Mouse (Mus musculus) T-helper 1 cell (primary cell): ENCODE data around the gene Hist2h2aa1.
"Not testable (repeated sequence)": the region's sequence is repeated elsewhere in the genome, so short reads cannot be mapped to it uniquely, and the experiment has no call there.

Source experiments
- in situ Hi-C: fragments of 300-600 bp; cut with MboI, MseI; formaldehyde crosslinking; loops from one replicate; pipeline ENCODE4 v1.15.1; 2025; ENCODE audit warnings: high pct_unique_total_duplicates

Gene Hist2h2aa1

DNA sequence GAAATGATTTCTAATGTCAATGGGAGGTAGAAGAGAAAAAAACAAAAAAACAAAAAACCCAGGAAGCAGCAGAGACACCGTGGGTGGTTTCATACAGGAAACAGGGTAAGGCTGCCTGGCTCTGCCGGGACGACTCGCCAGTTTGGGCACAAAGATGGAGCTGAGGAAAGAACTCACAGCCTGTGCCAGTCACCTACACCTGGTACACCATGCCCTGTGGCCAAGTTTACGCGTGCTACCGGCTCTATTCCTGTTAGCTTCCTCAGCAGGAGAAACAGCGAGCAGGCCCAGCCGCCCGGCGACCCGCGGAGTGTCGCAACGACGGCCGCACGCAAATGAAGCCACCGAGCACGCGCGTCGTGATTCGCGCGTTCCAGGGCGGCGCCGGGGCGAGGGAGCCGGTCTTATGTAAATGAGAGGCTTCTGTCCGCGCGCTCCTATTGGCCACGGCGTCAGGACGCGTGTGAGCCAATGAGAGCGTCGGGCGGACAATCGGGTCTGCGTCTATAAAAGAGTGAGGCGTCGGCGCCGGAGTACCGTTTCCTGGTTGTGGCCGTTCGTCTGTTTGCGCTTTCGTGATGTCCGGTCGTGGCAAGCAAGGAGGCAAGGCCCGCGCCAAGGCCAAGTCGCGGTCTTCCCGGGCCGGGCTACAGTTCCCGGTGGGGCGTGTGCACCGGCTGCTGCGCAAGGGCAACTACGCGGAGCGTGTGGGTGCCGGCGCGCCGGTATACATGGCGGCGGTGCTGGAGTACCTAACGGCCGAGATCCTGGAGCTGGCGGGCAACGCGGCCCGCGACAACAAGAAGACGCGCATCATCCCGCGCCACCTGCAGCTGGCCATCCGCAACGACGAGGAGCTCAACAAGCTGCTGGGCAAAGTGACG is at the start of gene Hist2h2aa1:
Gene Hist2h2aa1 (plus strand): TSS at position 495 of the 884 bp plus-strand sequence.
- in situ Hi-C loops: not testable (repeated sequence)

DNA sequence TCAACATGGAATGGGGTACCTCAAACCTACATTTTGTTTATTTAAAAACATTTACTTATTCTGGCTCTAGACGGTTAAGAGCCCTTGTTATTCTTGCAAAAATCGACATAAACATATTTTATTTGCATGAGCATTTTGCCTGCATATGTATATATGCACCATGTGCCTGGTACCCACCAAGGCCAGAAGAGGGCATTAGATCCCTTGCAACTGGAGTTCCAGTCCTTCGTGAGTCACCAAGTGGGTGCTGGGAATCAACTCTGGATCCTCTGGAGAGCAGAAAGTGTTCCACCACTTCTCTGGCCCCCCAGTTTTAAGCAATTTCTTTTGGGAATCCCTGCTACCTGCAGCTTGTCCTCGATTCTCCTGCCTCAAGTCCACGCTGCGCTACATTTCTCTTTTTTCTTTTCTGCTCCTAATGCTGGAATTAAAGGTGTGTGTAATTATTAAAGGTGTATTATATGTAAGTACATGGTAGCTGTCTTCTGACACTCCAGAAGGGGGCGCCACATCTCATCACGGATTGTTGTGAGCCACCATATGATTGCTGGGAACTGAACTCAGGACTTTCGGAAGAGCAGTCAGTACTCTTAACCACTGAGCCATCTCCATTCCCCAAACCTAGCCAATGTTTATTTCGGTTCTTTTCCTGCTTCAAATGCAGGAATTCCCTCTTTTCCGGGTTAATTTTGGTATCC is 49.5 kb upstream of the Hist2h2aa1 start:
- in situ Hi-C loops: no loop called here

DNA sequence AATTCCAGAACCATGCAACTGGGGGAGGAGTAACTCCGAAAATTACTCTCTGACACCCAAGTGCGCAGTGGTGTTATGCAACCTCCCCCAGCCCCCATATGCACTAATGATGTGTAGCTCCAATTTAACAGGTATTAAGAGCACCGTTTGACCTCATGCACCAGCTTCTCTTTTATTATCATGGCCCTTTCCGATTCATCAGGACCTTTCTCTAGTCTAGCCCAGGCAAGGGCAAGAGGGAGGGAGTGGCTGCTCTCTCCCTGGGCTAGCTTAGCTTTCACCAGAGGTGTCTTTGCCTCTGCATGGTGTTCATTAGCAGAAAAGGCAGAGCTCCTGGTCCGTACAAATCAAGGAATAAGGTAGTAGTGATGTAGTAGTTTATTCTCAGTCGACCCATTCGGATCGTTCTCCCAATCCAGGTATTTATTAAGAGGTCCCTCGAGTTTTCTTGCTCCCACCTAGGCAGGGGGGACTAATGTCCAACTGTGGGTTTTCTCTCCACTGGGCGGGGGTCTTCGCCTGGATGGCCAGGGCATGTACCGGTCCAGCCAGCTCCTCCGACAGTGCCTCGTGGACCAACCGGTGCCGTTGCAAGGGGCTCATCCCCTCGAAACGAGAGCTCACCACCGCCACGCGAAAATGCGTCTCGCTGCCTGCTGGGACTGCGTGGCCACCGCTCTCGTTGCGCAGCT is 48.7 kb upstream of the Hist2h2aa1 start:
- in situ Hi-C loops: no loop called here

DNA sequence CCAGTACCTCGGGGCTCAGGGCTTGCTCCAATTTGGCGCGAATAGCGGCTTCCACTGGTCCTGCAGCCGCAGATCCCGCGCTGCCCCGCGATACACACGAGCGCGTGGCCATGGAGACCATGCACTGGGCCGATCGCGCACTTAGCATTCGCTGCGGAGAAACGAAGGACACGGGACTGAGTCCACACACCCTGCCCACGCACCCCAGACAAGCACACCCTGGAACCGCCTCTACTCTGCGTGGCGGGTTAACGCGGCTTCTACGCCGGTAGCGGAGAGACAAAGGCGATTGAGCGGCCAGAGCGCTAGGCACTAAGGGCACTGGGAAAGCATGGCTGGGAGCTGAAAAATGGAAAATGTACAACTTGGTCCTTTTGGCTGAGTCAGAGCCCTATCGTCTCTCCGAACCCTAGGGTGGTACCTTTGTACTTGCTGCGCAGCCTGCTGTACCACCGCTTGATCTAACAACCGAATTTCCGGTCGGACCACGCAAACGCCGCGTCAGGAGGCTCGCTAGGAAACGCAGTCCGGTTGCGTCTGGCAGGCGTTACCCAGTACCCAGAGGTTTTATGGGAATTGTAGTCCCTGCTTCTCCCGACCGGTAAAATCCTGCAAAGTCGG is 48.1 kb upstream of the Hist2h2aa1 start:
- in situ Hi-C loops: no loop called here

DNA sequence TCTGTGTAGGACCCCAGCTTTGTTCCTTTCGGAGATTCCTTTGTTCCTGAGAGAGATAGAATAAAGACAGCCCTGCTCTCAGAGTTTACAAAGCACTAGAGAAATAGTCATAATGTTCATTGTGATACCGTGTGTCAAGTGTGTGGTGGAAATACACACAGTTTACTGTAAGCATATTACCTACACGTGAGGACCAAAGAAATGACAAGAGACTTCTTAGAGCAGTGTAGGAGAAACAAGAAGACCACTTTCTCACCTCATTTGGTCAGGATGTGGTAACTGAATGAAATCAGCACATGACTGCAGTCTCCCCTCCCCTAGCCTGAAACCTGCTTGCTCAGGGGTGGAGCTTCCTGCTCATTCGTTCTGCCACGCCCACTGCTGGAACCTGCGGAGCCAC is 47.1 kb upstream of the Hist2h2aa1 start:
- in situ Hi-C loops: no loop called here

DNA sequence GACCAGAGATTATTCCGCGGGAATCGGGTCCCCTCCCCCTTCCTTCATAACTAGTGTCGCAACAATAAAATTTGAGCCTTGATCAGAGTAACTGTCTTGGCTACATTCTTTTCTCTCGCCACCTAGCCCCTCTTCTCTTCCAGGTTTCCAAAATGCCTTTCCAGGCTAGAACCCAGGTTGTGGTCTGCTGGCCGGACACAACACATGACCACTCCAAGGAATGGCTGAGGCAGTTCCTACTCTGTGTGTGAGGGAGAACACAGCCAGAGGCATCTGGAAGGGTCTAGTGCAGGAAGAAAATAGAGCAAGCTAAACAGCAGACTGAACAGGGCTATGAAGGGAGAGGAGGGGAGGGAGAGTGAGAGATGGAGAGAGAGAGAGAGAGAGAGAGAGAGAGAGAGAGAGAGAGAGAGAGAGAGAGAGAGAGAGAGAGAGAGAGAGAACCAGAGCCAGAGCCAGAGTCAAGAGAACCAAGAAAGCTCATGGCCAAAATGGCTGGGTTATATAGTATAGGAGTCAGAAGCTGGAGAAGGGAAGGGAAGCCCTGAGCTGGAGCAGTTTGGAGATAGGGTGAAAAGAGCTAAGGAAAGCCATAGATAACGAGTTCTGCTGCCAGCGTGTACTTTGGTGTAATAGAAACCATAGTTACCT is 46.6 kb upstream of the Hist2h2aa1 start:
- in situ Hi-C loops: not testable (repeated sequence)

DNA sequence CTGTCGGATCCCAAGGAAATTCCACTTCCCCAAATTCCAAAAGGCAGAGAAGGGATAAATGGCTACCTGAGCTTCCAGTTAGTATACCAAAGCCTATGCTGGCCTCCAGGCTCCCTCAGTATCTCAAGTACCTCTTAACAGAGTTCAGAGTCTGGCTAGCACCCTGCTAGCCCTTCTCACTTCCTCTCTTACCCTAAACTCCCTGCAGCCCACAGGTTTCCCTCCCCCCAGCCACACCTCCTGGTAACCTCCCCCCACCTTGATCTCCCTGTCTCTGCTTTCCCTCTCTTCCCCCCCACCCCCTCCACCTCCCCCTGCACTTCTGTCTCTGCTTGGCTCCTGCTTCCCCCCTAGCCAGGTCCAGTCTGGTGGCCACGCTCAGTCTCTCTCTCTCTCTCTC is 45.6 kb upstream of the Hist2h2aa1 start:
- in situ Hi-C loops: no loop called here

DNA sequence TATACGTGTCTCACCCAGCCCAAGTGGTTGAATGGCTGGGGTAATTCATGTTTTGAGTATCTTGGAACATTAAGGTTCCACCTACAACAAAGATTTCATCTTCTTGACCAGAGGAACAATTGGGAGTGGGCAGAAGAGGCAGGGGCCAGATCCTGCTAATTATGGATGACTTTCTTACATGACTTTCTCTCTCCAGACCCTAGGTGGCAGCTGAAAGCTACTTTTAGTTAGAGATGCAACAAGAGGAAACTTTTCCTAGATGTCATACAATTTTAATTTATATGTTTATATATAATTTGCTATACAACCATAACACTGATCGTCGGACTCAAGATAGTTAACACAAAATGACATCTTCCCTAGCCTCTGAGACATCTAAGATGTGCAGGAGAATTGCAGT is 37.5 kb upstream of the Hist2h2aa1 start:
- in situ Hi-C loops: no loop called here

DNA sequence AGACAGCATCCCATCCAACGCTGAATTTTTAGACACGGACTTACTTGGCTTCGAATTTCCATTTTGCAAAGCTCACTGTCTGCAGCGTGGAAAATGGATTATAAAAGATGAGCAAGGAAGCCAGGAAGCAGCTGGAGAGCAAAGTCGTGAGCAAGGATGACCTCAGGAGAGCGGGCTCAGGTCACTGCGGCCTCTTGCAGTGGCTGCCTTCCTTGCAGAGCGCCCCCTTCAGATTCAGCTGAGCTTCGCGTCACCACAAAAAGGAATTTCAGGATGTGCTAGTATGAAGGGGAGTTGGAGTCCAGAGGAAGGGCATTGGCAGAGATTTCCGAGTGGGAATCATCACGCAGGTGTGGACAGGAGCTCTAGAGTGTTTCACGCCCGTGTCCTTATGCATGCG is 36.1 kb upstream of the Hist2h2aa1 start:
- in situ Hi-C loops: no loop called here

DNA sequence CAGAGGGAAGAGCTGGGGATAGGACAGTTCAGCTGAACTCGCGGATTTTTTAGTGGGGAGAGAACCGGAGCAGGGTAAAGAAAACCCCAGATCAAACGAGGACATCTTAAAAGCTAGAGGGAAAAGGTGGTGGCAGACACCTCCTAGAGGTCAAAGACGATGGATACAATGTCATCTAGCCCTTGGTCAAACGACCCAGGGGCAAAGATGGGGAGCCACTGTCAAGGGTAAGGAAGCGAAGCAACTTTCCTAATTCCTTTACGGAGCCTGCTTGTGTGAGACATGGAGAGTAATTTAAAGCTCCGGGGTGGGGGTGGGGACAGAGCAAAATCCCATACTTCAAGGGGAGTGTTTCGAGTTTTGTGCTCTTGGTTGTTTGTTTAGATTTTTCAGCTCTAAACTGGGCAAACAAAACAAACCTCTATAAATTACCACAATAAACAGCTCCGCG is 26.1 kb upstream of the Hist2h2aa1 start:
- in situ Hi-C loops: no loop called here

DNA sequence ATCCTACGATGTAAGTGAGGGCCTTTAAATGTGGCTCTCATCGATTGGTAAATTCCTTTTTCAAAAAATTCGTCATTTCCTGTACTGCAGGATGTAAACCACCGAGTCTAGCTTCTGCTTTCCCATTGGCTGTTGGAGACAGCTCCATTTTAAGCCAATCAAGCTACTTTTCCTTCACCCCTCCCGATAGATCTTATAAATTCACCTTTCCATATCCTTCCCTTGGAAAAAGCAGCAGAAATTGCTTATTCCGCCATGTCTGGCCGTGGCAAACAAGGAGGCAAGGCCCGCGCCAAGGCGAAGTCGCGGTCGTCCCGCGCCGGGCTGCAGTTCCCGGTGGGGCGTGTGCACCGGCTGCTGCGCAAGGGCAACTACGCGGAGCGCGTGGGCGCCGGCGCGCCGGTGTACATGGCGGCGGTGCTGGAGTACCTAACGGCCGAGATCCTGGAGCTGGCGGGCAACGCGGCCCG is 25.6 kb upstream of the Hist2h2aa1 start, which contains the start of the genes Bola1 and Hist2h2ab:
Gene Bola1 (minus strand): TSS at position 49 of the 470 bp plus-strand sequence.
Gene Hist2h2ab (plus strand): TSS at position 205 of the 470 bp plus-strand sequence.
- in situ Hi-C loops: no loop called here

DNA sequence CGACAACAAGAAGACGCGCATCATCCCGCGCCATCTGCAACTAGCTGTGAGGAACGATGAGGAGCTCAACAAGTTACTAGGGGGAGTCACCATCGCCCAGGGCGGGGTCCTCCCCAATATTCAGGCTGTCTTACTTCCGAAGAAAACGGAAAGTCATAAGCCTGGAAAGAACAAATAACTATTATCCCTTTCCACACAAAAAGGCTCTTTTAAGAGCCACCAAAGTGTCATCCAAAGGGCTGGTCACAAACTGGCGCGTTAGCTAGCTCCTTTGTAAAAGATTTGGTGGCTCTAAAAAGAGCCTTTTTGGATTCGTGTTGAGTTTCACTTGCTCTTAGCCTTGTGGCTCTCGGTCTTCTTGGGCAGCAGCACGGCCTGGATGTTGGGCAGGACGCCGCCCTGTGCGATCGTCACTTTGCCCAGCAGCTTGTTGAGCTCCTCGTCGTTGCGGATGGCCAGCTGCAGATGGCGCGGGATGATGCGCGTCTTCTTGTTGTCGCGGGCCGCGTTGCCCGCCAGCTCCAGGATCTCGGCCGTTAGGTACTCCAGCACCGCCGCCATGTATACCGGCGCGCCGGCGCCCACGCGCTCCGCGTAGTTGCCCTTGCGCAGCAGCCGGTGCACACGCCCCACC is 25.0 kb upstream of the Hist2h2aa1 start:
- in situ Hi-C loops: not testable (repeated sequence)

DNA sequence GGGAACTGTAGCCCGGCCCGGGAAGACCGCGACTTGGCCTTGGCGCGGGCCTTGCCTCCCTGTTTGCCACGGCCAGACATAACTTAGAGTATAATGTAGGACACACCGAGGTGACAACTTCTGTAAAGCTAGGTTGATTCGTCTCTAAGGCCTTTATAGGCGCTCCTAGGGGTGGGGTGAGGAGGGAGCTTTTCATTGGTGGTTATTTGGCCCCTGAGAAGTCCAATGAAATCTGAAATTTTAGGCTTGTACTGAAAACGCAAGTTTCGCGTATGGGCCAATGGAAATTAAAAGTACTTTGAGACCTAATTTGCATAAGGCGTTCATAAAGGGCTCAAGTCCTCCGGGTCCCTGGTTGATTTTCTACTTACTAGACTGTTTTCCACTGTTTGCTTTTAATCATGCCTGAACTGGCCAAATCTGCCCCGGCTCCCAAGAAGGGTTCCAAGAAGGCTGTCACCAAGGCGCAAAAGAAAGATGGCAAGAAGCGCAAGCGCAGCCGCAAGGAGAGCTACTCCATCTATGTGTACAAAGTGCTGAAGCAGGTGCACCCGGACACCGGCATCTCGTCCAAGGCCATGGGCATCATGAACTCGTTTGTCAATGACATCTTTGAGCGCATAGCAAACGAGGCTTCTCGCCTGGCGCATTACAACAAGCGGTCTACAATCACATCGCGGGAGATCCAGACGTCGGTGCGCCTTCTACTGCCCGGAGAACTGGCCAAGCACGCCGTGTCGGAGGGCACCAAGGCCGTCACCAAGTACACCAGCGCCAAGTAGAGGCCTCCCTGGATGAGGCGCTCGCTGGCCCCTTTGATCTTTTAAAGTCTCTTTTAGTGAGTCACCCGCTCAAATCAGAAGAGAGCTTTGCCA is 24.3 kb upstream of the Hist2h2aa1 start, which contains the start of the genes Hist2h2ac and Hist2h2be:
Gene Hist2h2ac (minus strand): TSS at position 116 of the 875 bp plus-strand sequence.
Gene Hist2h2be (plus strand): TSS at position 355 of the 875 bp plus-strand sequence.
- in situ Hi-C loops: no loop called here

DNA sequence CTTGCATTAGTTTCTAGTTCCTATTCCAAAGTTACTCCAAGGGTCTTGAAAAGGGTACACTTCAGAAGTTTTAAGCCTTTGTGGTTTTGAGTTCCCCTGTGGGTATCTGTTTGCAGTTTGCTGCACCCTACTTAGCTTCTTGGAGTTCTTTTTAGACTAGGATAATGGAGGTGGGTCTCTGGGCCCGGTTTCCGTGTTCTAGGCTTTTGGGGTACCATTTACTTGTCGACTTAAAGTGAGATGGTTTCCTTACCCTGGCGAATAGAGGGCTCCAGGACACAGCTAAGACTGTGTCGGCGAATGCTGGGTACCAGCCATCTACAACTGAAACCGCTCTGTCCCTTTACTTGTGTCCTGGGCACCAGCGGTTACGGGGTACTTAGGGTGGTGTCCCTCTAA is 23.7 kb upstream of the Hist2h2aa1 start:
- in situ Hi-C loops: no loop called here

DNA sequence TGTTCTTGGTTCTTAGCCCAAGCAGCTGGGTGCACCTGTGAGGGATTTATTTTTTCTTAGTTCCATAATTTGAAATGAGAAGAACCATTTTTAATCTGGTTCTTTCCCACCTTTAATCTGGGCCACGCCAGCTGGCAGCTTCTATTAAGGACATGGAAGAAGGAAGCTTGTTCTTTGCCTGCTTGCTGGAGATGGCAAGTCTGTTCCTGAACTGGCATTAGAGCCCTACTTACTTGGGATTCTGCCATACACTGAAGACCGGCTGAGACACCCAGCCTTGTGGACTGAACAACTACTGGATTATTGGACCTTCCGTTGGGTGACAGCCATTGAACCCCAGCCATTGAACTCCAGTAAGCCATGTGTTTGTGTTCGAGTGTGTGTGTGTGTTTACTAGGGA is 22.5 kb upstream of the Hist2h2aa1 start:
- in situ Hi-C loops: no loop called here

DNA sequence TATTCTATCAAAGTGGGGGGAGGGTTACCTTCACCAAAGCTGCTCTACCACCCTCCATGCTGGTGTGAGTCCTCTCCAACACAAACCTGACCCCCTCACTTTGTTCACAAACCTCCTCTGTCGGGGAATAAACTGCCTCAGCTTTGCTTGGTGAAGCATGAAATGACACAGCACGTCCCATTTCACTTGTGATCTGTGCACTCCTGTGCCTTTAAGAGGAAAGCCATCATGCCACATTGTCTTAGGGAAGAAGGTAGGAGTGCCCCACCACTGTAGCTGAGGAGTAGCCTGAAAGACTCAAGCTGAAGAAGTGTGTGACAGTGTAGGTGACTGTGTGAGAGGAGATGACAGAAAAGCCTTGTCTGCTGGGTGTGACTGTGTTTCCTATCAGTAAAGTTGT is 19.9 kb upstream of the Hist2h2aa1 start:
- in situ Hi-C loops: no loop called here

DNA sequence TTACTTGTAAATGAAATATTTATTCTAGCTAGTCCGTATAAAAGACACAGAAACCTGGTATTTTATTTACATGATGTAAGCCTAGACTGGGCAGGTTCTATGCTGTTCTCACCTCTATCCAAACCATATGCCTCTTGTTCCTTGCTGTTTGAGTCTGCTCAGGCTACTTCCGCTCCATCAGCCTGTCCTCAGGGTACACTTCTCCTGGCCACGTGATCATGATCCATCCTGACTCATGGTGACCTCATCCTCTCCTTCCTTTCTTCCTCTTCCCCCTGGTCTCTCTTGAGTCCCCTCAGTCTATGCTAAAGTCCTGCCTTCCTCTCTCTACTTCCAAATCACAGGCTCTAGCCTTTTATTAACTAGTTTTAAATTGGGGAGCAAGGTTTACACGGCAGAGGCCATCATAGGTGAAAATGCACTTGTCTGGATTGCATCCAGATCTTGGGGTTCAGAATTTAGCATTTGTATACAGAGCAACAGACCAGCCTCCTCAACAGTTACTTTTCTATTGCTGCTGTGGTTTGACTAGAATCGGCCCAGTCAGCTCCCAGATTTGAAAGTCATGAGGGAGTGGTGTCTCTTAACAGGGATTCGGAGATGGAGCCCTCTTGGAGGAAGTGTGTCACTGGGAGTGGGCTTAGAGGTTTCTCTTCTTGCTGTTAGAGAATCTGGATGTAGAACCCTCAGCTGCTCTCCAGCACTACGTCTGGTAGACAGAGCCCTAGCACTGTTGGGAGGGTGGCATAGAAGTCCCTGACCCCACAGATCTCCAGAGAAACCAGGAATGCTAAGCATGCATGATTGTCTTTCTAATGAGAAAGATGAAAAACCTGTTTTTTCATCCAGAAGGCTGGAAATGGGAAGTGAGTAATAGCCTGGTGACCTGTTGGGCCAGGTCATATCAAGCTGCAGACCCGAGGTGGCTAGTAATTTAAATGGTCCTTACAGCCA is 18.3 kb upstream of the Hist2h2aa1 start:
- in situ Hi-C loops: no loop called here

DNA sequence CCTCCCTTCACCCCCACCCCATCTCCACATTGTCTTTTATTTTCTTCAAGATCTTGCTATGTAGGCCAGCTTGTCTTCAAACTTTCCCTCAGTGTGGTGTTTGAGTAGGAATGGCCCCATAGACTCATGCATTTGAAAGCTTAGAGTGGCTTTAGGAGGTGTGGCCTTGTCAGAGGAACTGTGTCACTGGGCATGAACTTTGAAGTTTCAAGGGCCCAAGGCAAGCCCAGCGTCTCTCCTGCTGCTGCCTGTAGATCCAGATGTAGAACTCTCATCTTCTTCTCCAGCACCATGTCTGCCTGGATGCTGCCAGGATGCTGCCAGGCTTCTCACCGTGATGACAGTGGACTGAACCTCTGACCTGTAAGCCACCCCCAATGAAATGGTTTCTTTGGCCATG is 16.5 kb upstream of the Hist2h2aa1 start:
- in situ Hi-C loops: no loop called here
